Mouse (Mus musculus) left cerebral cortex, postnatal 36 days (tissue): Measurements from ENCODE around the gene Itgb7. TPM values are rescaled to one million over a fixed set of nuclear protein-coding genes. Genes with fewer than 3 reads are reported as not detected.

ENCODE experiments used
- DNase-seq, 2 experiments: peaks; one replicate each; pipeline ENCODE4 v3.0.0; 2021 to 2022; ENCODE audit warnings: low spot score in 2 of 2, mixed read lengths in 1 of 2
- intact Hi-C: fragments of 180-260 bp; cut with DNase I; formaldehyde crosslinking; loops from one replicate; pipeline ENCODE4 v1.15.1; 2025
- total RNA-seq, 2 experiments: library from RNA; stranded (reverse); gene quantifications; 2 replicates each; pipeline ENCODE4 v1.2.3; 2021

Gene Itgb7
- total RNA-seq: 1 to 10 TPM; 1.1 to 1.5 TPM

DNA sequence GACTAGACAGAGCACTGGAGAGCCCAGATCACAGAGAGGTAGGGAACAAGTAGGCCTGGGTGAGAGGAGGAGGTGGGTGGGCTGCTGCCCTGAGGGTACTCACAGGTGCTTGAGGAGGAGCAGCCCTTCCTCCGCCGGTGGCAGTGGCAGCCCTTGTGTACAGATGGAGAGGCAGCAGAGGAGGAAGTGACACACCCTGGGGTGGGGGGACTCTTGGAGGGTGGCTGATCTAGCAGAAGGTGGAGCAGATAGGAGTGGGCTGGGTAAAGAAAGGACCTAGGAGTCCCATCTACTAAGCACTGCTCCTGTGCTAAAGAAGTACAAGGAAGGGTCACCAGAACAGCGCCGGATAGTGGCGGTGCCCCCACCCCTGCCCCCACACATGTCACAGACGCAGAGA lies at the start of gene Itgb7:
Gene Itgb7, minus strand, starts transcription at position 197 of the 400 bp plus-strand sequence.
- no peak for DNase-seq
- intact Hi-C loops: no loop called here

DNA sequence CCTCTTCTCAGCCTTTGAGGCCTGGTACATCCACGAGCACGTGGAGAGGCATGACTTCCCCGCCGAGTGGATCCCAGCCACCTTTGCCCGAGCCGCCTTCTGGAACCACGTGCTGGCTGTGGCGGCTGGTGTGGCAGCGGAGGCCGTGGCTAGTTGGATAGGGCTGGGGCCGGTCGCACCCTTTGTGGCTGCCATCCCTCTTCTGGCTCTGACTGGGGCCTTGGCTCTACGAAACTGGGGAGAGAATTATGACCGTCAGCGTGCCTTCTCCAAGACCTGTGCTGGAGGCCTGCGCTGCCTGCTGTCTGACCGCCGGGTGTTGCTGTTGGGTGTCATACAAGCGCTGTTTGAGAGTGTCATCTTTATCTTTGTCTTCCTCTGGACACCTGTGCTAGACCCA lies 48.9 kb upstream of the Itgb7 start:
- no peak for DNase-seq
- intact Hi-C loops: loop anchor here (5.0 kb wide), 1 partner anchor 37 kb away; no protein-coding TSS in a partner anchor

DNA sequence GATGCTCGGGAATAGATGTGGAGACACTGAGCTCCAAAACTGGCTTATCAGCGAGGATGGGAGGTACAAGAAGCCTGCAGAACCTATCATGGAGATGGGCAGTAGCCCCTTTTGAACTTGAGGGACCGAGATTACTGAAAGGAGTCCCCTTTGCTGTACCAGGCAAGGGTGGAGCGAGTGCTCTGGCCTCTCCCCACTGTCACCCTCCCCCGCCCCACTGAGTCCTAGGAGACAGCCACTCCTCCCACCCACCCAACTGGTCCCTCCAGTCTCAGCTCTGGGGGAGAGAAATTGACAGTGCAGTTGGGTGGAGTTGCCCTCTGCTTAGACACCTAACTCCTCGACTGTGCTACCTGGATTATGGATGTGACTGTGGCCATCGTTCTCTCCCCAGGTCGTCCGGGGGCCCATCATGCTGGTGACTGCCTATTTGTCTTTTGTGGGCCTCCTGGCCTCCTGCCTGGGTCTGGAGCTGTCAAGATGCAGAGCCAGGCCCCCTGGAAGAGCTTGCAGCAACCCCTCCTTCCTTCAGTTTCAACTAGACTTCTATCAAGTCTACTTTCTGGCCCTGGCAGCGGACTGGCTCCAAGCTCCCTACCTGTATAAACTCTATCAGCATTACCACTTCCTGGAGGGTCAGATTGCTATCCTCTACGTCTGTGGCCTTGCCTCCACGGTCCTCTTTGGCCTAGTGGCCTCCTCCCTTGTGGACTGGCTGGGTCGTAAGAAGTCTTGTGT lies 48.2 kb upstream of the Itgb7 start:
- no peak for DNase-seq
- intact Hi-C loops: loop anchor here (2.0 to 5.0 kb wide), 2 partner anchors 33 to 37 kb away; no protein-coding TSS in a partner anchor

DNA sequence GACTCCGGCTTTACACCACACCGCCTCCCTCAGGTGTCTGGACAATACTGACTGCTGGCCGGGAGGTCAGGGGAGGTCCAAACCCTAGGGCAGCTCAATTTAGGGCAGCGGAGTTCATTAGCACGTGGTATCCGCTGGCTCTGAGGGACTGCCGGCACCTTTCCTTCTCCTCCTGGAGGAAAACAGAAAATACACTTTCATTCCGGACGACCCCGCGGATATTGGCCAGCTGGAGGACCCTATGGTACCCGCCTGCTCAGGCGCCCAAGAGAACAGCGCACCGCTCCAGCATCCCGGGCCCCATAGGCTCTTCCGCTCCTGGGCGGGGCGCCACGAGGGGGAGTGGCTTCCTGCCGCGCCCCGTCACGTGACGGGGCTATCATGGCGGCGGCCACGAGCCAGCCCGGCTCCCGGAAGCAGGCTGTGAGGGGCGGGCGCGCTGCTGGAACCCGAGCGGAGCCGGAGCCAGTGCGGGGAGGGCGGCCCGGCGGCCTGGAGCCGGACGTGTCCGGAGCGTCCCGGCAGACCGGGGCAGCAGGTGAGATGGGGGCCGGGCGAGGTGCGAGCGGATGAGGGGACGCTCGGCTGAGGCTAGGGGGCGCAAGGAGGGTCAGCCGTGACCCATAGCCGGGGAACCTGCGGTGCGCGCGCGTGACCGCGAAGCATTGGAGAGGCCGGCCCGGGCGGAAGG lies 47.5 kb upstream of the Itgb7 start, which contains the start of gene Mfsd5:
Gene Mfsd5, plus strand, starts transcription at position 363 of the 691 bp plus-strand sequence.
- DNase-seq: peak; percentile 87 to 88
- intact Hi-C loops: loop anchor here (2.0 kb wide), 1 partner anchor 32 kb away; no protein-coding TSS in a partner anchor

DNA sequence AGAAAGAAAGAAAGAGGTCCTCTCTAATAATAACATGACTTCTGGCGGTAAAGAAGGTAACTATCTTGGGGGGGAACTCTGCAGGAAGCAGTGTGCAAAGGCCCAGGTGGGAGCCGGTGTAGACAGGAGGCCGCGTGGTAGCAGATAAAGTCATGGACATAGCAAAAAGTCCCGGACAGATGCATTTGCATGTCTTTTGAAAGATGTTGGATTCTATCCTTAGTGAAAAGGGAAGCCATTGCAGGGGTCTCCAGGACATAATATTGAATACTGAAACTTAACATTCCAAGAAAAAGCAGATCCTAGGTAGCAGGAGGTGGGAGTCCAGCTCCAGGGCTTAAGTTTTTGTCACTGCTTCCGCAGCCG lies 47.0 kb upstream of the Itgb7 start:
- no peak for DNase-seq
- intact Hi-C loops: loop anchor here (2.0 kb wide), 1 partner anchor 32 kb away; no protein-coding TSS in a partner anchor

DNA sequence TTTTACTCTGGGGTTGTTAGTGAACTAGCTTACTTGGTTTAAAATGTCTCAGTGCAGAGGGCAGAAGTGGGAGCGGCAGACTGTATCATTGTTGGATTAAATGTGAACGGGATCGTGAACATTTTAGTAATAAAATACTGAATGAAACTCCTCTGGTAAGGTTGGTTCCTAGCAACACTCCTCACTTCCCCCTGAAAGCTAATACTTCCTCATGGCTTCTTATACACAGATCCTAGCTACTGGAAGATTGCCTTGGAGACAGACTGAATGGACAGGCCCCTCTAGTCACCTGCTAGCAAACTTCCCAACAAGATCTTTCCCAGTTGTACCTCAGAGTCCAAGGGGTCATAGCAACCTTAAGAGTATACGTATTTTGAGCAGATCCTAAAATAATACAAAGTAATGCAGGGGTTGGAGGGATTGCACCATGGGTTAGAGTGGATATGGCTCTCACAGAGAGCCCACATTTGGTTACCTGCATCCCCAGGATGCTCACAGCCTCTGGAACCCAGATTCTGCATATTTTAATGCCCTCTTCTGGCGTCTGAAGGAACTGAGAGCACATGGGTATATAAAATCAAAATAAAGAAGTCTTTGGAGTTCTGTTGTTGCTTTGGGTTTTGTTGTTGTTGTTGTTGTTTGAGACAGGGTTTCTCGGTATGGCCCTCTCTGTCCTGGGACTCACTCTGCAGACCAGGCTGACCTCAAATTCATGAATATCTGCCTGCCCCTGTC lies 42.4 kb upstream of the Itgb7 start:
- no peak for DNase-seq
- intact Hi-C loops: no loop called here

DNA sequence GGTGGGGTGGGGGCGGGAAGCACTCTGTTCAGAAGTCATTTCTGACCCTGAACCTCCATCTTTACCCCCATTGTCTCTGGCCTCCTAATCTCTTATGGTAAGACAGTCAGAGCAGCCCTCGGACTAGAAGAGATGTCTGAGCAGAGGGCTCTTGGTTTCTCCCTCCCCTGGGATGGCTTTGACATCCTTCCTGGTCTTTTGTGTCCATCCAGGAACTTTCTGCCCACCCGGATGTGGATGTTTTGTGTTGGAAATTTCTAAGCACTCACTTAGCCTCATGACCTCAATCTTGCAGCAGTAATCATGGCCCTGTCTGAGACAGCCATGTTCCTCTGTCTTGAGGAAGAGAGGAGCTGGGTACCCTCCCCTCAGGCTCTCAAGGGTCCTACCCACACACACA lies 39.7 kb upstream of the Itgb7 start:
- intact Hi-C loops: no loop called here
- DNase-seq: no peak

DNA sequence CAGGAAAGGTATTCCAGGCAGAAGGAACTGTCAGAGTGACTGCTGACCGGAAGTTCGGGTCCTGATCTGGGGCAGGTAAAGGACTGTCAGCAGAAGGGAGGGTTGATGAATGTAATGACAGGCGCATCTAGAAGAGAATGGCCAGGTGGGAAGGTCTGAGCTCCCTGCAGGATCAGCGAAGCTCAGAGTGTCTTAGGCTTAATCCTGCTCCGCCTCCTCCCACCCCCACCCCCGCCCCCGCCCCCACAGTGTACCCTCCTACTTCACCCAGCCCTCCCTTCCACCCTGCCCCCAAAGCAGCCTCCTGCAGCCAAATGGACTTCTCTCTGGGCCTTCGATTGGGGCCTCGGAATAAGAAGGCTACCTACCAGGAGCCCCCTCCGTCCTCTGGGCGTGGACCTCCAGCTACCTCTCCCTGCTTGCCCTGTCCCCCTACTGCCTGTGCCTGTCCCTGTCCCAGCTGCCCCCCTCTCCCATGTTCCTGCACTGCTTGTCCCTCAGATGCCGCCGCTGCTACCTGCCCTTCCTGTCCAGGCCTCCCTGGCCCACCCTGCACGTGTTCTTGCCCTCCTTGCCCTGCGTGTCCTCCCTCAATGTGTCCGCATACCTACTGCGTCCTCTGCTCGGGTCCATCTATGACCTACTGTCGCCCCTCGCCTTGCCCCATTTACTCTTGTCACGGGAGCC lies 38.7 kb upstream of the Itgb7 start, which contains the start of gene Gm9918:
Gene Gm9918, plus strand, starts transcription at position 290 of the 687 bp plus-strand sequence.
- intact Hi-C loops: no loop called here
- DNase-seq: no peak

DNA sequence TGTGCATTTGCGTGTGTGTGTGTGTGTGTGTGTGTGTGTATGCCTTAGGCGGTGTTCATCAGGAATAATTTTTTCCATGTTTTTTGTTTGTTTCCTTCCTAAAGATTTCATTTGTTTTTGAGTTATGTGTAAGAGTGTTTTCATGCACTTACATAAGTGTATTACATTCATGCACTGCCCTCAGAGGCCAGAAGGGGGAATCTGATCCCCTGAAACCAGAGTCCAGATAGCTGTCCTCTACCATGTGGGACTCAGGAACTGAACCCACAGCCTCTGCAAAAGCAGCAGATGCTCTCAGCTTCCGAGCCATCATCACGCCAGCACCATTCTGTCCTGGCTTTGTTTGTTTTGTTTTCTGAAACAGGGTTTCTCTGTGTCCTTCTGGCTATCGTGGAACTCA lies 33.8 kb upstream of the Itgb7 start:
- DNase-seq: no peak
- intact Hi-C loops: no loop called here

DNA sequence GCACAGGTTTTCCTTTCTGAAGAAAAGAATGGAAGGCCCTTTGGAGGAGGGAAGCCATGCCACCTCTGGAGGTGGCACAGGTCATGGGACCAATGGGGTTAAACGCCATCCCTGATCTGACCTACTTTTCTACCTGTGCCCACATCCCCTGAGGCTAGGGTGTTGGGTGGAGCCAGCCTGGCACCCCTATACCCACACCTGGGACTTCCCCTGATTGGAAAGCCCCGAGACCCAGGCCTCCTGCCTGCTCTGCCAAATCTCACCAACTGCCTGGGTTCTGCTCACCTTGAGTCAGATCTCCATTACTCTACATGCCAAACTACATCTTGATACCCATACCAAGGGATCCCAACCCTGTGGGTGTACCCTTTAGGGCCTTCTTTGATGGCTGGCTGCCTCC lies 31.3 kb upstream of the Itgb7 start:
- DNase-seq: no peak
- intact Hi-C loops: no loop called here

DNA sequence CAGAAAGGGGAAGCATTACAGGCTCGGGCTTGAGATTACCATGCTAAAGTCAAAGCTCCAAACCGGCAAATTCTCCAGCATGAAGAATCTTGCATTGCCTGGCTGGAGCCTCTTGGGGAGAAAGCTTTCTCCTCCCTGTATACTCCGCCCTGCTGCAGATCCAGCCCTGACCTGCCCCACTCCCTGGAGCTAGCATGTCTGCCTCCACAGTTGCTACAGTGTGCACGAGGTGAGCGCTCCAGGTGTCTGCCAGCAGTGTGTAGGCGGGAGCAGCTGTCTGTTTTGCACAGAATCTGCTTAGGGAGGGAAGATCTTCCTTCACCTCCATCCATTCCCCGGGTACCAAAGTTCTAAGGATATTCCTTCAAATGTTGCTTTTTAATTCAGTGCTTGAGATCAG lies 30.8 kb upstream of the Itgb7 start:
- peak; percentile 43 to 59 for DNase-seq
- intact Hi-C loops: no loop called here

DNA sequence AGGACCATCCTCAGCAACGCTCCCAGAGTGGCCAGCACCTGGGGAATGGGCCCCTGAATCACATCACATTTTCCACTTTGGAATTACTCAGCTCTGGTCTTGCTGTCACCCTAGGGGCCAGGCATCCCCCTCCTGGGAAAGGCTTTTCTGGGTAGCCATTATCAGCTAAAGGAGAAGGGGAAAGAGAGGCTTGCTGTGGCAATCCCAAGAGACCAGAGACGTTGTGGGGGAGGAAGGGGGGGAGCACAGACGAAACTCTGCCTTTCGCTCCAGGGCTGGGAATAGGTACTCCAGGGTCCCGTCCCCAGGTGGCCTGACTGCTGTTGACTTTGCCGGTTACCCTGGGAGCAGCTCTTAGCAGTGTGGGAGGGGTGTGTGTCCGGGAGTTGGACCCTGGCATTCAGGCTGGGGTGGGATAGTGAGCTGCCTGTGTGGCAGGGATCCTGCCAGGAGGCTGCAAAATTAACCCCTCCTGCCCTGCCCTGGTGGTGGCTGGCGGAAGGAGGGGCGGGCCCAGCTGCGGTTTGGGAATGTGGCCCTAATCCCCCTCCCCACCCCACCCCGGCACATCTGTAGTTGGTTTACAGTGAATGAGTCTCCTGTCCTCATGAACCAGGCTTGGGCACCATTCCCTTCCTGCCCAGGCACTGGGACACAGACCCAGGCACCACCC lies 27.0 kb upstream of the Itgb7 start:
- no peak for DNase-seq
- intact Hi-C loops: no loop called here

DNA sequence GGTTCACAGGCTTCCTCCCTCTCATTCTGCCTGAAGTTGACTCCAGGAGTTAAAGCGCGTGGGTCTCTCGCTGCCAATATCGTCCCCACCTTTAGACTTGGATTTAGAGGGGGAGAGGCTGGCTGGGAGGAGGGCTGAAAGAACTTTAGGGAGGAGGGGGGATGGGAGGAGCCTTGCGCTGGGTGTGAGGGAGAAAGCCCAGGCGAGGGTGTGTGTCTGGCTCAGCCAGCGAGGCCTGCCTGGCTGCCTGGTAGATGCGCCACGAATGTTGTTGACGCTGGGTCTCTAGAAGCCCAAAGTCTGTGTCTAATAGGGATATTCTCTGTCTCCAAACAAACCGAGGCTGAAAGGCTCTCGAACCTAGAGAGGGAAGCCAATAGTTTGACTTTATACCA lies 26.3 kb upstream of the Itgb7 start:
- peak; percentile 34 to 45 for DNase-seq

DNA sequence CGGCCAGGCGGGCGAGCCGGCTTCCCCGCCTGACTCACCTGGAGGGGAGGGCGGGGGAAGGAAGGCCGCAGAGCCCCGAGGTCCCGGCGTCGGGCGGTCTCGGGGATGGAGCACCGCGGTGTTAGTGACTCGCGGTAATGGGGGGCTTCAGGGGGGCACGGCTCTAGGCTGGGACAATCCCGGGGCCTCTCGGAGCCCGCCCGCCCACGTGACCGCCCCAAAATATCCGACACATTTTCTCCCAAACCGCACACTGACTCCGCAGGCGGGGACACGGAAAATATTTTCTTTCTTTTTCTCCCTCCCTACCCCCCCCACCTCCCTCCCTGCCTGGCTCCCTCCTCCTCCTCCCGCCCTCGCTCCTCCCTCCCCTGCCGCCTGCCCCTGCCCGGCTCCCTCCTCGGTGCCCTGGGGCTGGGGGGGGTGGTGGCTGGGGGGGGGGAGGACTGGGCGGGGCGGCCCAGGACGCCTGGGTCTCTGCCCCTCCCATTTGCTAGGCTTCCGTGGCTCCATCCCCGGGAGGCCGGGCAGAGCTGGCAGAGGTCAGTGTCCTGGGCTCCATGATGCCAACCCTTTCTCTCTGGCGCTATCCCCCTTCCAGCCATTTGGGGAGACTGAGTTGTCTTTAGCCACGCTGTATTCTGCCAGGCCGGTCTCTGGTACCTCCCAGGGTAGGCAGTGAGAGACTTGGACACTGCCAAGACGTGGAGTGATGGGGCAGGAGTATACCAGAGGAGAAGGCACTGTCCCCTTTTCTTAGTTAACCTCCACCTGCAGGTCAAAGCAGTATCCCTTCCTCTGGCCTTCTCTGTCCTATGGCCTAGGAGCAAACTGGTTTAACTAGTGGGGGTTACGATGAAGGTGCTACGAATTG lies 25.7 kb upstream of the Itgb7 start, which contains the start of gene Rarg:
Gene Rarg, minus strand, starts transcription at position 316 of the 874 bp plus-strand sequence.
- peak; percentile 39 to 44 for DNase-seq
- intact Hi-C loops: no loop called here

More for the DNA sequence above, 26.3 kb upstream of the Itgb7 start:
- intact Hi-C loops: no loop called here

DNA sequence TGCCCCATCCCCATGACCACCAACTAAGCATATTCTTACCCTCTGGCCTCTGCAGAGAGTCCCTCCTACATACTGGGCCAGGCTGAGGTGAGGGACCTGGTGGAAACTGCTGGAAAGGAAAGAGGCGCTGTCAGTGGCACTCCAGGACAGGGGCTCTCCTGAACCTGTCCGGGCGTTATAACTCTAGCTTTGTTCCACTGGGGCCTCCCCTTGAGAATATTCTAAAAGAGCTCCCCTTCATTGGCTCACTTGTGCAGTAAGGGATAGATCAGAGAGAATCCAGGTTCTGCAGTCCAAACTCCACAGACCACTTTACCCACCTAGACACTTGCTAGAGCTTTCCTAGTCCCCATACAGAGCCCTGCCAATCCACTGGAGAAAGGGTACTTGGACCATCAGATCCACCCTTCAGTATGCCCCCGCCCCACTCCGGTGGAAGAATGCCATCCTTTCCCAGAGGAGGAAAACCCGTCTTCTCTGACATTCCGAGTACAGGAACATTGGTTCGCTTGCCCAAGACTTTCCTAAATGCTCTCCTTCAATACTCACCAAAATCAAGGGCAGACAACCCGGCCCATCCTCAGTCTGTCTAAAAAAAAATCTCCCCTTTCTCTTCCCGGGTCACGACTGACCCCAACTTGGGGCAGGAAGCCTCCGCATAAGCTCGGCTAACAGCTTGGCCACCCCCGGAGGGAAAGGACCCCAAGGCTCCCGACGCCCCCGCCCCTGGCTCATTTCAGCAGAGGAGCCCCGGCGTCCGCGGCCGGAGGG lies 24.9 kb upstream of the Itgb7 start:
- intact Hi-C loops: no loop called here
- DNase-seq: peak; percentile 38 to 42

DNA sequence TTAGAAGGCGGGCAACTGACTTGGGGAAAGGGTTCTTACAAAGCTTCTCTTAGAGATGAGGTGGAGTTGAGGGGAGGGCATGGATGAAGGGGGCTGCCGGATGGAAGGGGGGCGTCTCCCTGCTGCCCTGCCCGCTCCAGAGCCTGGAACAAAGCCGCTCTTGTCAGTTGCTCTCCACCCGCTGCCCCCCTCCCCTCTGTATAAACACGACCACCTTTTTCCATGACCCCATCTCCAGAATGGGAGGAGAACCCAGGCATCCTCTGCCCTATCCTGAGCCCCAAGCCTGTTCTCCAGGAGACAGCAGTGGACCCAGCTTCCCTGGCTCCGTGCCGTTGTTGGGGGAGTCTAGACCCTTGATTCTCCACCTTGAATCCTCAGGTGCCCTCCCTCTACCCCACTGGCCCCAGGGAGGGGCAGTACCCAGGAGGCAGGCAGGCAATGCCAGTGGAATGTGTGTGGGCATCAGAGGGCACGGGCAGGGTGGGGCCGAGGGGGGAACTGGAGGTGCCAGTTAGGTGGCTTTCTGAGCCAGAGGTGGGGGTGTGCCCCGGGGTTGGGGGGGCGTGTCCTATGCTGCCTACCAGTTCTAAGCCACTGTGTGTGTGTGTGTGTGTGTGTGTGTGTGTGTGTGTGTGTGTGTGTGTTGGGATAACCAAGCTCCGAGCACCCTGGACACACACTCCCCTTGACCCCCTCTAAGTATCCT lies 24.0 kb upstream of the Itgb7 start:
- DNase-seq: no peak
- intact Hi-C loops: no loop called here

DNA sequence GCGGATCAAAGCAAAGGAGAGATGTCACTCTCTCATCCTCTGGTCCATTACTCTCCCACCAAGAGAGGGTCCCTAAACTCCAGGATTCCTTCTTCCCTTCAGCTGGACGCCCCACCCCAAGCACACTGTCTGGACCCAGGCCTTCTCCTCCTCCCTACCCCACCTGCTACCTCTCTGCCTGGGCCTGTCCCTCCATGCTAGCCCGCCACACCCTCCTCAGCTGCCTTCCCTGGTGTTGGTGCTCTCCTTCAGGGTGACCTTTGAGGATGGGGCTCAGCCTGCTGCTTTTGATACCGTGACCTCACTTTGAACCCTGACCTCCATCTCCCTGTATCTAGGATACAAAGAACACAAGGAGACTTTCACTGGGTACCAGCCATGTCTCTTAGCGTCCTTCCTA lies 18.8 kb upstream of the Itgb7 start:
- DNase-seq: no peak
- intact Hi-C loops: no loop called here
